Mouse (Mus musculus): ENCODE data around the gene Nlgn2. TPM values are rescaled to one million over a fixed set of nuclear protein-coding genes. Genes with fewer than 3 reads are reported as not detected.

The Nlgn2 gene
- polyA plus RNA-seq, 1 experiment: 6.0 TPM

GRCm38 (mm10) chr11:69777504-69778257, 59.9 kb downstream of the Nlgn2 start:
- WGBS: 64% methylated on average over 26 of the region's 26 CpGs
- Histone ChIP-seq H3K4me3 (replicated peaks; ENCODE audit: control insufficient read depth, low read depth, low read length) (no peak overlapping the region), H3K27ac (ENCODE audit: control insufficient read depth, insufficient read depth, low read depth, low read length, poor library complexity) (no peak overlapping the region), H3K4me1 (ENCODE audit: control insufficient read depth, insufficient read depth, low read length) (no peaks in the 10 kb centered on the region; the same call in 1 of the 2 replicates)
- no peak for TF ChIP-seq CTCF (IDR thresholded peaks at IDR 0.05; ENCODE audit: control insufficient read depth, insufficient read depth, low read length)
- TF ChIP-seq POLR2A (IDR thresholded peaks at IDR 0.05; ENCODE audit: borderline replicate concordance, control insufficient read depth, low read depth, low read length): no peak

GRCm38 (mm10) chr11:69776488-69776887, 61.1 kb downstream of the Nlgn2 start:
- TF ChIP-seq CTCF (IDR thresholded peaks at IDR 0.05; ENCODE audit: control insufficient read depth, insufficient read depth, low read length) (no peak), POLR2A (IDR thresholded peaks at IDR 0.05; ENCODE audit: borderline replicate concordance, control insufficient read depth, low read depth, low read length) (no peak)
- 89% methylated on average over 20 of the region's 20 CpGs for WGBS
- Histone ChIP-seq H3K4me1 (ENCODE audit: control insufficient read depth, insufficient read depth, low read length) (no peaks in the 10 kb centered on the region; the same call in 1 of the 2 replicates), H3K4me3 (replicated peaks; ENCODE audit: control insufficient read depth, low read depth, low read length) (no peak overlapping the region), H3K27ac (ENCODE audit: control insufficient read depth, insufficient read depth, low read depth, low read length, poor library complexity) (no peak overlapping the region)

DNA sequence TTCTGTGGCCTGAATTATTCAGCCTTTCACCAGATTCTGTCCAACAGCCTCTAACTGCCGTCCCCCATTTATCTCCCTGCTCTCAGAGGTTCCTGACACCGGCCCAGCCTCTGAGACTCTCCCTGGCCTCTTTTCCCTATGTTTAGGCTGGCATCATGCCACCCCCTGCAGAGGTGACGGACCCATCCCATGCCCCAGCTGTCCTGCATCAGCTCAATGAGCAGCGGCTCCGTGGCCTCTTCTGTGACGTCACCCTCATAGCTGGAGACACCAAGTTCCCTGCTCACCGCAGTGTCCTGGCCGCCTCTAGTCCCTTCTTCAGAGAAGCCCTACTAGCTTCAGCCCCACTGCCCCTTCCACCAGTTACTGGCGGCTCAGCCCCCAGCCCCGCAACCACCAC, 61.9 kb downstream of the Nlgn2 start:
- H3K4me1 ChIP-seq (ENCODE audit: control insufficient read depth, insufficient read depth, low read length): no peaks in the 10 kb centered on the region; the same call in 1 of the 2 replicates
- no peak overlapping the region for H3K27ac ChIP-seq (ENCODE audit: control insufficient read depth, insufficient read depth, low read depth, low read length, poor library complexity)
- TF ChIP-seq POLR2A (IDR thresholded peaks at IDR 0.05; ENCODE audit: borderline replicate concordance, control insufficient read depth, low read depth, low read length): no peak
- TF ChIP-seq CTCF (IDR thresholded peaks at IDR 0.05; ENCODE audit: control insufficient read depth, insufficient read depth, low read length): no peak

DNA sequence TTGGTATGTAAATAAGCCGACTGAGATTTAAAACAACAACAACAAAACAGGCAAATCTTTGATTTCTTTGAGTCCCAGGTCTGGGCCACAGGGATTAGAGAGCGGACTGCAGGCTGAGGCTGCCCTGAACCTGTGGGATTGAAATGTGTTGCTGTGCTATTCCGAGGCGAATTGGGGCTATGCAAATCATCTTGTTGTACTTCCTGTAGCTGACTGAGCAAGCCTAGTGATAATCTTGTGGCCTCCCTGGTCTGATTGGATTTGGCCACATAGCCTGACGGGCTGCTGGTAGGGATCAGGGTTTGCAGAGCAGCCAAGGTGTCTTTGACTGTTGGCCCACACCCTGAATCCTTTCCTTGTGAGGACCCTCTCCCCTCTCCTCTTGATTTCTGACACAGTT, 62.6 kb downstream of the Nlgn2 start:
- no peak for TF ChIP-seq POLR2A (IDR thresholded peaks at IDR 0.05; ENCODE audit: borderline replicate concordance, control insufficient read depth, low read depth, low read length)
- no peak for TF ChIP-seq CTCF (IDR thresholded peaks at IDR 0.05; ENCODE audit: control insufficient read depth, insufficient read depth, low read length)
- H3K4me1 ChIP-seq (ENCODE audit: control insufficient read depth, insufficient read depth, low read length): no peaks in the 10 kb centered on the region; the same call in 1 of the 2 replicates
- peak overlapping the region; percentile 41; the same call in 1 of the 2 replicates for H3K27ac ChIP-seq (ENCODE audit: control insufficient read depth, insufficient read depth, low read depth, low read length, poor library complexity)
- WGBS: 43% methylated on average over 5 of the region's 5 CpGs
- no peak overlapping the region for H3K4me3 ChIP-seq (replicated peaks; ENCODE audit: control insufficient read depth, low read depth, low read length)

More for the DNA sequence above, 61.9 kb downstream of the Nlgn2 start:
- 87% methylated on average over 10 of the region's 10 CpGs for WGBS
- no peak overlapping the region for H3K4me3 ChIP-seq (replicated peaks; ENCODE audit: control insufficient read depth, low read depth, low read length)

Other genes starting within 250 kb of the Nlgn2 start
- 12.1 and 16.9 TPM in 2 replicates for gene Atp1b2, start 231.8 kb downstream of the Nlgn2 start, polyA plus RNA-seq (2011; ENCODE audit: insufficient read depth, insufficient read length, low replicate concordance, missing spikeins)
- gene Shbg, start 219.9 kb downstream of the Nlgn2 start, polyA plus RNA-seq (2011; ENCODE audit: insufficient read depth, insufficient read length, low replicate concordance, missing spikeins): not detected in 2 replicates
- 1.4 and 2.4 TPM in 2 replicates for gene Sat2, start 215.8 kb downstream of the Nlgn2 start, polyA plus RNA-seq (2011; ENCODE audit: insufficient read depth, insufficient read length, low replicate concordance, missing spikeins)
- 32.3 and 66.3 TPM in 2 replicates for gene Fxr2, start 204.8 kb downstream of the Nlgn2 start, polyA plus RNA-seq (2011; ENCODE audit: insufficient read depth, insufficient read length, low replicate concordance, missing spikeins)
- gene Sox15, start 182.5 kb downstream of the Nlgn2 start, polyA plus RNA-seq (2011; ENCODE audit: insufficient read depth, insufficient read length, low replicate concordance, missing spikeins): not detected in 2 replicates
- gene Mpdu1, start 175.1 kb downstream of the Nlgn2 start, polyA plus RNA-seq (2011; ENCODE audit: insufficient read depth, insufficient read length, low replicate concordance, missing spikeins): 62.4 and 109 TPM in 2 replicates
- 28.0 and 51.6 TPM in 2 replicates for gene Cd68, start 171.6 kb downstream of the Nlgn2 start, polyA plus RNA-seq (2011; ENCODE audit: insufficient read depth, insufficient read length, low replicate concordance, missing spikeins)
- gene Eif4a1, start 165.4 kb downstream of the Nlgn2 start, polyA plus RNA-seq (2011; ENCODE audit: insufficient read depth, insufficient read length, low replicate concordance, missing spikeins): 268 and 540 TPM in 2 replicates
- gene Senp3, start 155.7 kb downstream of the Nlgn2 start, polyA plus RNA-seq (2011; ENCODE audit: insufficient read depth, insufficient read length, low replicate concordance, missing spikeins): 46.3 and 67.8 TPM in 2 replicates
- gene Tnfsf13, start 152.0 kb downstream of the Nlgn2 start, polyA plus RNA-seq (2011; ENCODE audit: insufficient read depth, insufficient read length, low replicate concordance, missing spikeins): 2.3 and 3.1 TPM in 2 replicates
- 4.2 and 7.1 TPM in 2 replicates for gene Tnfsf12, start 141.9 kb downstream of the Nlgn2 start, polyA plus RNA-seq (2011; ENCODE audit: insufficient read depth, insufficient read length, low replicate concordance, missing spikeins)
- gene Tnfsfm13, start 141.7 kb downstream of the Nlgn2 start, polyA plus RNA-seq (2011; ENCODE audit: insufficient read depth, insufficient read length, low replicate concordance, missing spikeins): 7.6 and 17.0 TPM in 2 replicates
- gene Polr2a, start 79.1 kb downstream of the Nlgn2 start, polyA plus RNA-seq (2011; ENCODE audit: insufficient read depth, insufficient read length, low replicate concordance, missing spikeins): 28.8 and 49.2 TPM in 2 replicates
- not detected in 2 replicates for gene Slc35g3, start 75.8 kb downstream of the Nlgn2 start, polyA plus RNA-seq (2011; ENCODE audit: insufficient read depth, insufficient read length, low replicate concordance, missing spikeins)
- 8.4 and 13.8 TPM in 2 replicates for gene Zbtb4, start 71.9 kb downstream of the Nlgn2 start, polyA plus RNA-seq (2011; ENCODE audit: insufficient read depth, insufficient read length, low replicate concordance, missing spikeins)
- gene Chrnb1, start 41.8 kb downstream of the Nlgn2 start, polyA plus RNA-seq (2011; ENCODE audit: insufficient read depth, insufficient read length, low replicate concordance, missing spikeins): 1.8 and 3.5 TPM in 2 replicates
- gene Fgf11, start 35.9 kb downstream of the Nlgn2 start, polyA plus RNA-seq (2011; ENCODE audit: insufficient read depth, insufficient read length, low replicate concordance, missing spikeins): 0.32 and 1.00 TPM in 2 replicates
- not detected in 2 replicates for gene Tmem102, start 32.2 kb downstream of the Nlgn2 start, polyA plus RNA-seq (2011; ENCODE audit: insufficient read depth, insufficient read length, low replicate concordance, missing spikeins)
- not detected in 2 replicates for gene Gm39566, start 22.5 kb downstream of the Nlgn2 start, polyA plus RNA-seq (2011; ENCODE audit: insufficient read depth, insufficient read length, low replicate concordance, missing spikeins)
- gene Spem2, start 19.3 kb downstream of the Nlgn2 start, polyA plus RNA-seq (2011; ENCODE audit: insufficient read depth, insufficient read length, low replicate concordance, missing spikeins): not detected in 2 replicates
- not detected in 2 replicates for gene Spem1, start 15.6 kb downstream of the Nlgn2 start, polyA plus RNA-seq (2011; ENCODE audit: insufficient read depth, insufficient read length, low replicate concordance, missing spikeins)
- 180 and 202 TPM in 2 replicates for gene Tmem256, start 730 bp upstream of the Nlgn2 start, polyA plus RNA-seq (2011; ENCODE audit: insufficient read depth, insufficient read length, low replicate concordance, missing spikeins)
- gene Plscr3, start 8.6 kb upstream of the Nlgn2 start, polyA plus RNA-seq (2011; ENCODE audit: insufficient read depth, insufficient read length, low replicate concordance, missing spikeins): 38.3 and 50.9 TPM in 2 replicates
- 2.9 and 5.4 TPM in 2 replicates for gene Tnk1, start 20.9 kb upstream of the Nlgn2 start, polyA plus RNA-seq (2011; ENCODE audit: insufficient read depth, insufficient read length, low replicate concordance, missing spikeins)
- not detected in 2 replicates for gene Tmem95, start 40.2 kb upstream of the Nlgn2 start, polyA plus RNA-seq (2011; ENCODE audit: insufficient read depth, insufficient read length, low replicate concordance, missing spikeins)
- gene Kctd11, start 43.6 kb upstream of the Nlgn2 start, polyA plus RNA-seq (2011; ENCODE audit: insufficient read depth, insufficient read length, low replicate concordance, missing spikeins): 1.8 and 3.6 TPM in 2 replicates
- 63.5 and 179 TPM in 2 replicates for gene Acap1, start 57.8 kb upstream of the Nlgn2 start, polyA plus RNA-seq (2011; ENCODE audit: insufficient read depth, insufficient read length, low replicate concordance, missing spikeins)
- 2.7 and 5.6 TPM in 2 replicates for gene 2810408A11Rik, start 63.2 kb upstream of the Nlgn2 start, polyA plus RNA-seq (2011; ENCODE audit: insufficient read depth, insufficient read length, low replicate concordance, missing spikeins)
- 25.7 and 38.2 TPM in 2 replicates for gene Neurl4, start 63.3 kb upstream of the Nlgn2 start, polyA plus RNA-seq (2011; ENCODE audit: insufficient read depth, insufficient read length, low replicate concordance, missing spikeins)
- 120 and 203 TPM in 2 replicates for gene Gps2, start 76.1 kb upstream of the Nlgn2 start, polyA plus RNA-seq (2011; ENCODE audit: insufficient read depth, insufficient read length, low replicate concordance, missing spikeins)
- 378 and 387 TPM in 2 replicates for gene Eif5a, start 84.2 kb upstream of the Nlgn2 start, polyA plus RNA-seq (2011; ENCODE audit: insufficient read depth, insufficient read length, low replicate concordance, missing spikeins)
- gene Ybx2, start 98.0 kb upstream of the Nlgn2 start, polyA plus RNA-seq (2011; ENCODE audit: insufficient read depth, insufficient read length, low replicate concordance, missing spikeins): 1.2 and 1.5 TPM in 2 replicates
- 24.5 and 32.2 TPM in 2 replicates for gene Slc2a4, start 110.4 kb upstream of the Nlgn2 start, polyA plus RNA-seq (2011; ENCODE audit: insufficient read depth, insufficient read length, low replicate concordance, missing spikeins)
- gene Cldn7, start 127.0 kb upstream of the Nlgn2 start, polyA plus RNA-seq (2011; ENCODE audit: insufficient read depth, insufficient read length, low replicate concordance, missing spikeins): not detected in 2 replicates
- gene Ctdnep1, start 143.4 kb upstream of the Nlgn2 start, polyA plus RNA-seq (2011; ENCODE audit: insufficient read depth, insufficient read length, low replicate concordance, missing spikeins): 42.5 and 60.6 TPM in 2 replicates
- gene Elp5, start 144.7 kb upstream of the Nlgn2 start, polyA plus RNA-seq (2011; ENCODE audit: insufficient read depth, insufficient read length, low replicate concordance, missing spikeins): 27.2 and 50.6 TPM in 2 replicates
- 204 and 443 TPM in 2 replicates for gene Gabarap, start 153.4 kb upstream of the Nlgn2 start, polyA plus RNA-seq (2011; ENCODE audit: insufficient read depth, insufficient read length, low replicate concordance, missing spikeins)
- 26.8 and 72.4 TPM in 2 replicates for gene Phf23, start 158.0 kb upstream of the Nlgn2 start, polyA plus RNA-seq (2011; ENCODE audit: insufficient read depth, insufficient read length, low replicate concordance, missing spikeins)
- 4.4 and 12.8 TPM in 2 replicates for gene Dvl2, start 162.8 kb upstream of the Nlgn2 start, polyA plus RNA-seq (2011; ENCODE audit: insufficient read depth, insufficient read length, low replicate concordance, missing spikeins)
- gene Acadvl, start 177.6 kb upstream of the Nlgn2 start, polyA plus RNA-seq (2011; ENCODE audit: insufficient read depth, insufficient read length, low replicate concordance, missing spikeins): 26.3 and 28.9 TPM in 2 replicates
- gene Dlg4, start 179.2 kb upstream of the Nlgn2 start, polyA plus RNA-seq (2011; ENCODE audit: insufficient read depth, insufficient read length, low replicate concordance, missing spikeins): 5.4 and 19.4 TPM in 2 replicates
- gene Asgr1, start 216.3 kb upstream of the Nlgn2 start, polyA plus RNA-seq (2011; ENCODE audit: insufficient read depth, insufficient read length, low replicate concordance, missing spikeins): 1.4 and 3.5 TPM in 2 replicates

Measured in bone marrow, adult 2 months (tissue).